Mouse (Mus musculus): ENCODE results near the gene Actbl2.

- TF ChIP-seq BHLHE40 (IDR thresholded peaks at IDR 0.05; ENCODE audit: low read depth, low read length): no peak
- TF ChIP-seq POLR2A (IDR thresholded peaks at IDR 0.05; ENCODE audit: low read depth, low read length): no peak
- TF ChIP-seq POLR2AphosphoS2 (IDR thresholded peaks at IDR 0.05; ENCODE audit: low read depth, low read length): no peak
- TF ChIP-seq CTCF (conservative IDR thresholded peaks at IDR 0.05 in 1 of 2, IDR thresholded peaks at IDR 0.05 in 1 of 2; ENCODE audit: low read depth in 2 of 2, low read length in 2 of 2): no peak
- TF ChIP-seq CHD1 (IDR thresholded peaks at IDR 0.05; ENCODE audit: low read depth, low read length): no peak
Measured at GRCm38 (mm10) chr13:111296029-111296428, 41.2 kb downstream of the Actbl2 start.

All from CH12.LX (cell line).